Mouse (Mus musculus) liver, postnatal 0 days (tissue): ENCODE data around the gene Kpna2. TPM values are rescaled to one million over a fixed set of nuclear protein-coding genes. Genes with fewer than 3 reads are reported as not detected.

Experiments used
- ATAC-seq: fragments of 200-750 bp; cut with Nextera tagmentation; 2 replicates; pipeline ENCODE4 v1.8.0; 2017; ENCODE audit warnings: mild to moderate bottlenecking, moderate library complexity
- DNase-seq: peaks from one replicate; pipeline ENCODE4 v3.0.0-alpha.2; 2016
- H3K27ac ChIP-seq: fragments of 300-500 bp; sonication (generic); 2 replicates; pipeline ENCODE4 v1.5.1; 2014; ENCODE audit warnings: antibody characterized with exemption, moderate library complexity, mild to moderate bottlenecking, low read depth
- H3K27me3 ChIP-seq: fragments of 300-500 bp; sonication (generic); 2 replicates; pipeline ENCODE4 v1.6.1; 2014; ENCODE audit warnings: low read length, control low read depth, mixed read lengths; ENCODE audit not compliant: insufficient read depth
- H3K36me3 ChIP-seq: fragments of 300-500 bp; sonication (generic); replicated peaks from 2 replicates; pipeline ENCODE4 v1.6.1; 2014; ENCODE audit warnings: mild to moderate bottlenecking, control low read depth, low read length, moderate library complexity, mixed read lengths; ENCODE audit not compliant: insufficient read depth
- H3K4me1 ChIP-seq: fragments of 300-500 bp; sonication (generic); 2 replicates; pipeline ENCODE4 v1.6.1; 2014; ENCODE audit warnings: antibody characterized with exemption, mild to moderate bottlenecking, control low read depth; ENCODE audit not compliant: insufficient read depth
- H3K4me2 ChIP-seq: fragments of 300-500 bp; sonication (generic); 2 replicates; pipeline ENCODE4 v1.6.1; 2014; ENCODE audit warnings: low read depth, mild to moderate bottlenecking, low read length, moderate library complexity, mixed read lengths
- H3K4me3 ChIP-seq: fragments of 300-500 bp; sonication (generic); 2 replicates; pipeline ENCODE4 v1.5.1; 2014; ENCODE audit warnings: low read depth, low read length
- H3K9ac ChIP-seq: fragments of 300-500 bp; sonication (generic); replicated peaks from 2 replicates; pipeline ENCODE4 v1.6.1; 2014; ENCODE audit warnings: mild to moderate bottlenecking, moderate library complexity
- H3K9me3 ChIP-seq: fragments of 300-500 bp; sonication (generic); 2 replicates; pipeline ENCODE4 v1.6.1; 2016; ENCODE audit warnings: mild to moderate bottlenecking, control low read depth, low read length, mixed read lengths
- CTCF ChIP-seq: sonication (generic); IDR thresholded peaks from 2 replicates; pipeline ENCODE4 v1.5.1; 2016; ENCODE audit warnings: antibody characterized with exemption, low read depth
- EP300 ChIP-seq: IDR thresholded peaks from 2 replicates; pipeline ENCODE4 v1.6.1; 2016; ENCODE audit warnings: antibody characterized with exemption, low read depth, mild to moderate bottlenecking
- WGBS: fragments of 180-500 bp; shearing (Covaris S2); extraction: QIAGEN DNeasy Blood & Tissue Kit; methylation state at CpG from one replicate; pipeline ENCODE4 v1.1.7; 2014; ENCODE audit not compliant: insufficient replicate concordance; 5-methylcytosine and 5-hydroxymethylcytosine counted together
- polyA plus RNA-seq: library from polyadenylated mRNA; unstranded; fragments of >200 nt; fragmentation: Nextera tagmentation; extraction: Ambion mirVana; gene quantifications from 2 replicates; pipeline ENCODE4 v1.2.1, GENCODE M21; 2015

The Kpna2 gene
- 115 and 128 TPM in 2 replicates for polyA plus RNA-seq

GRCm38 (mm10) chr11:106999151-106999948, at the start of gene Kpna2:
Gene Kpna2 (minus strand): TSS chr11:106999541.
- H3K4me1 ChIP-seq, result peaks cover 14% of the 10 kb centered on the region
- ATAC-seq (peak; percentile 86), DNase-seq (peak; percentile 94)
- H3K9ac ChIP-seq, result peak within 1 kb of the TSS; percentile 88
- peak within 1 kb of the TSS; percentile 87 for H3K27ac ChIP-seq
- peak within 1 kb of the TSS; percentile 72 for H3K4me2 ChIP-seq
- H3K9me3 ChIP-seq, result no peaks in the 10 kb centered on the region
- H3K27me3 ChIP-seq, result no peaks in the 10 kb centered on the region
- TF ChIP-seq CTCF (no peak), EP300 (peak; percentile 61)
- peak within 1 kb of the TSS; percentile 84 for H3K4me3 ChIP-seq
- peaks cover 28% of the 10 kb centered on the region for H3K36me3 ChIP-seq
- under 1% methylated on average over 59 of the region's 62 CpGs for WGBS

DNA sequence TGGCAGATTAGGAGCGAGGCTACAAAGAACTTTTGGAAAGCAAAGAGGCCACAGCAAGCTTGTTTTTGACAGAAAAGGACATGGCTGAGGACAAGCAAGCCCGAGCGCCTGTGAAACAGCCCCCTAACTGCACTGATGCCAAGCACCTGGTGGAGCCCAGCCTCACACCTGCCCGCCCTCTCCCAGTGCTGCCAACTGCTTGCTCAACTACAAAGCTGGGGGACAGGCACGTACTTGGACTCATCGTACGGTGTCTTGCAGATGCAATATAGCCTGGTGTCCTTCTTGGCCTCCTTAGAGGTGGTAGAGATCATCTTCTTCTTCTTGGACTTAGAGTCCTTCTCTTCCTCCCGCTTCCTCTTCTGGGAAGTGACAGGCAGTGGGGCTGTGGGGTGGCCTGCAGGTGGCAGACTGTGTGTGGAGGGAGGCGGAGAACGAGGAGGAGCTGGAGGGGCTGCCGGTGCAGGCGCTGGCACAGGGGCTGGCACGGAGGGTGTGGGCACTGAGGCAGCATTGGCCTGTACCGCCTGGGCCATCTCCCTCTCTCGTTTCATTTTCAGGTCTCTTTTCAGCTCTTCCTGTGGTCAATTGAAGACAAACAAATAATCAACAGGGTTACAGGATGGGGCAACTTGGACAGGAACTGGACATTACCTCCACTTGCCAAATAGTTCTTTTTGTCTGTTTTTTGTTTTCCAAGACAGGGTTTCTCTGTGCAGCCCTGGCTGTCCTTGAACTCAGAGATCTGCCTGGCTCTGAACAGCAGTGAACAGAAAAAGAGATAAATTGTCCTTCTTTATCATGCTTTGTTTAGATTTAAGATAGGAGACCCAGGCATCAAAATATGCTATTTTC, 47.7 kb upstream of the Kpna2 start:
- no peak for DNase-seq
- H3K9ac ChIP-seq, result no peak overlapping the region
- peaks cover 37% of the 10 kb centered on the region for H3K36me3 ChIP-seq
- peak overlapping the region; percentile 11; the same call in 1 of the 2 replicates for H3K4me2 ChIP-seq
- peak overlapping the region; percentile 67; the same call in 1 of the 2 replicates for H3K27ac ChIP-seq
- peak; percentile 47 for ATAC-seq
- no peaks in the 10 kb centered on the region for H3K27me3 ChIP-seq
- WGBS, result 80% methylated on average over 15 of the region's 15 CpGs
- H3K4me1 ChIP-seq, result peaks cover 4% of the 10 kb centered on the region; the same call in 1 of the 2 replicates
- no peaks in the 10 kb centered on the region for H3K9me3 ChIP-seq
- H3K4me3 ChIP-seq, result no peak overlapping the region
- TF ChIP-seq EP300, result no peak
- TF ChIP-seq CTCF, result 0 out of 2 replicates have a peak, but pooled peaks have one; percentile 13

DNA sequence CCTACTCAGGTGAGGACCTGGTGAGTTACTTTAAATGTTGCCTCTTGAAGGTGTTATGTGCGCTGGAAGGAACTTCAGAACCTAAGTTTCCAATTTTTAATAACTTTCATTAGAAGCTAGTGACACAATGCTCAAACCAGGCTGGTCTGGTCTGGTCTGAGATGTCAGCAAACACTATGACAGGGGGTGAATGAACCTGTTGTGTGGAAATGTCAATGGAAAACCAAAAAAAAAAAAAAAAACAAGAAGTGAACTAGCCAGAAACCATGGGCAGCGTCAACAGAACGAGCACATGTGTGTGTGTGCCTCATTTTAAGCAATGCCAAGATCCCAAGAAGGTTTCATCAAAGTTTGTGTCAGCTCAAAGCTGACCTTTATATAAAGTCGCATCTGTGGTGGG, 46.2 kb upstream of the Kpna2 start:
- no peaks in the 10 kb centered on the region for H3K9me3 ChIP-seq
- WGBS, result 84% methylated on average over 4 of the region's 4 CpGs
- H3K27me3 ChIP-seq, result no peaks in the 10 kb centered on the region
- H3K4me1 ChIP-seq, result peaks cover 4% of the 10 kb centered on the region; the same call in 1 of the 2 replicates
- peak overlapping the region; percentile 39; the same call in 1 of the 2 replicates for H3K4me2 ChIP-seq
- no peak overlapping the region for H3K4me3 ChIP-seq
- no peak for TF ChIP-seq CTCF
- no peak for TF ChIP-seq EP300
- H3K36me3 ChIP-seq, result peaks cover 46% of the 10 kb centered on the region
- DNase-seq (no peak), ATAC-seq (peak; percentile 52)
- H3K27ac ChIP-seq, result peak overlapping the region; percentile 75
- H3K9ac ChIP-seq, result peak overlapping the region; percentile 41; the same call in 1 of the 2 replicates

GRCm38 (mm10) chr11:107044321-107044720, 45.0 kb upstream of the Kpna2 start:
- 19% methylated on average over 5 of the region's 5 CpGs for WGBS
- H3K4me3 ChIP-seq, result no peak overlapping the region
- H3K36me3 ChIP-seq, result peaks cover 47% of the 10 kb centered on the region
- no peaks in the 10 kb centered on the region for H3K27me3 ChIP-seq
- peak; percentile 60 for ATAC-seq
- H3K4me1 ChIP-seq, result peaks cover 4% of the 10 kb centered on the region; the same call in 1 of the 2 replicates
- peak; percentile 85 for DNase-seq
- no peak overlapping the region for H3K9ac ChIP-seq
- TF ChIP-seq EP300 (peak; percentile 44; the same call in 1 of the 2 replicates), CTCF (peak; percentile 95)
- peak overlapping the region; percentile 43 for H3K4me2 ChIP-seq
- no peaks in the 10 kb centered on the region for H3K9me3 ChIP-seq
- H3K27ac ChIP-seq, result peak overlapping the region; percentile 65

DNA sequence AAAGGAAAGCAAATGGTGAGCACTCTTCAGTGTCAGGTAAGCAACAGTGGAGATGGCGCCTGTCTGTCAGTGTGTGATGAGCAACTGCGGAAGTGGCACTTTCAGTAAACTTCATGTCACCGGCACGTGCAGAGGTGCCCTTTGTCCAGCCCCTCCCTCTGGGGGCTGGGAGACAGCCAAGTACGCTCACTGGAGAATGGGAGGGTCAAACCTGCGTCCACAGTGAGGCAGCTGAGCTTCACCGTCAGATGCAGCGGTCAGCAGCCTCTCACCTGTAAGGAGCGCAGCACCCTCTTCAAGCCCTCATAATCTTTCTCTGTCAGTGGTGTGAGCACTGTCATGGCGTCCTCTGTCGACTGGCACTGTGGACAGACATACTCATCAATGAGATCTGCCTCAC, 44.0 kb upstream of the Kpna2 start:
- TF ChIP-seq CTCF (no peak), EP300 (peak; percentile 48; the same call in 1 of the 2 replicates)
- H3K4me1 ChIP-seq, result peaks cover 4% of the 10 kb centered on the region; the same call in 1 of the 2 replicates
- no peaks in the 10 kb centered on the region for H3K27me3 ChIP-seq
- H3K27ac ChIP-seq, result peak overlapping the region; percentile 65
- WGBS, result 86% methylated on average over 11 of the region's 11 CpGs
- H3K4me3 ChIP-seq, result no peak overlapping the region
- H3K9me3 ChIP-seq, result no peaks in the 10 kb centered on the region
- peak; percentile 62 for ATAC-seq
- H3K36me3 ChIP-seq, result peaks cover 56% of the 10 kb centered on the region
- H3K4me2 ChIP-seq, result peak overlapping the region; percentile 43
- no peak overlapping the region for H3K9ac ChIP-seq
- peak; percentile 77 for DNase-seq

- WGBS, result 88% methylated on average over 3 of the region's 3 CpGs
- Histone ChIP-seq H3K9ac (no peak overlapping the region), H3K4me1 (peaks cover 4% of the 10 kb centered on the region; the same call in 1 of the 2 replicates), H3K27me3 (no peaks in the 10 kb centered on the region), H3K4me2 (no peak overlapping the region), H3K27ac (no peak overlapping the region), H3K4me3 (no peak overlapping the region), H3K36me3 (peaks cover 52% of the 10 kb centered on the region), H3K9me3 (no peaks in the 10 kb centered on the region)
- ATAC-seq (no peak), DNase-seq (no peak)
- TF ChIP-seq CTCF (no peak), EP300 (no peak)
These were observed 42.1 kb upstream of the Kpna2 start for GRCm38 (mm10) chr11:107041396-107041795.
